Mouse (Mus musculus): ENCODE results near the gene Qser1. TPM values are rescaled to one million over a fixed set of nuclear protein-coding genes. Genes with fewer than 3 reads are reported as not detected.

Gene Qser1
- polyA plus RNA-seq, 1 experiment from 2014 or later, result 6.8 TPM

DNA sequence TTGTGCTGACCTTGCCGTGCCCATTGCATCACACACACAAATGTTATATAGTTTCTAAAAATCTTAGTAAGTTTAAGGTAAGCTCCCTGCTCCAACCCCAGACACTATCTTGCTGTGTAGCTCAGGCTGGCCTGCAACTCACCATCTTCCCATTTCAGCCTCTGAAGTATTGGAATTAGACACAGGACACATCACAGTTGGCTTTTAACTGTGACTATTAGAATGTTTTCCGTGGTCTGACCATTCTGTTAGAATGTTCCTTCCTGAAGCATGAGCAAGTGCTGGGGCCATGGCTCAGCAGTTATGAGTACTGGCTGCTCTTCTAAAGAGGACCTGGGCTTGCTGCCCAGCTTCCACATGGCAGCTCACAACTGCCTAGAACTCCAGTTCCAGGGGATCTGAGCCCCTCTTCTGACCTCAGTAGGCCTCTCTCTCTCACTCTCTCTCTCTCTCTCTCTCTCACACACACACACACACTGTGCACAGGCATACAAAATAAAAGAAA is 99.3 kb downstream of the Qser1 start:
- WGBS, result 90% methylated on average over 2 of the region's 2 CpGs
- H3K27me3 ChIP-seq, result no peaks in the 10 kb centered on the region
- no peaks in the 10 kb centered on the region for H3K9me3 ChIP-seq
- no peak overlapping the region for H3K4me3 ChIP-seq
- no peak for ATAC-seq (ENCODE audit: low FRiP score, low read depth)
- no peak overlapping the region for H3K9ac ChIP-seq
- H3K4me1 ChIP-seq (replicated peaks), result 0 out of 2 replicates have a peak, but pooled peaks cover 3% of the 10 kb centered on the region
- H3K27ac ChIP-seq (replicated peaks), result no peak overlapping the region
- no peak overlapping the region for H3K4me2 ChIP-seq
- no peaks in the 10 kb centered on the region for H3K36me3 ChIP-seq

- Histone ChIP-seq H3K4me2 (no peak within 1 kb of the TSS), H3K27ac (replicated peaks) (no peak within 1 kb of the TSS), H3K9me3 (no peaks in the 10 kb centered on the region), H3K36me3 (no peaks in the 10 kb centered on the region), H3K27me3 (no peaks in the 10 kb centered on the region), H3K4me3 (no peak within 1 kb of the TSS), H3K9ac (no peak within 1 kb of the TSS), H3K4me1 (replicated peaks) (peaks cover 5% of the 10 kb centered on the region)
- 91% methylated on average over 4 of the region's 4 CpGs for WGBS
- ATAC-seq (ENCODE audit: low FRiP score, low read depth), result no peak
These were observed 100.3 kb downstream of the Qser1 start, which contains the start of gene Pin1rt1 for GRCm38 (mm10) chr2:104716279-104716678. TSS of gene Pin1rt1 (minus strand) at chr2:104716379.

DNA sequence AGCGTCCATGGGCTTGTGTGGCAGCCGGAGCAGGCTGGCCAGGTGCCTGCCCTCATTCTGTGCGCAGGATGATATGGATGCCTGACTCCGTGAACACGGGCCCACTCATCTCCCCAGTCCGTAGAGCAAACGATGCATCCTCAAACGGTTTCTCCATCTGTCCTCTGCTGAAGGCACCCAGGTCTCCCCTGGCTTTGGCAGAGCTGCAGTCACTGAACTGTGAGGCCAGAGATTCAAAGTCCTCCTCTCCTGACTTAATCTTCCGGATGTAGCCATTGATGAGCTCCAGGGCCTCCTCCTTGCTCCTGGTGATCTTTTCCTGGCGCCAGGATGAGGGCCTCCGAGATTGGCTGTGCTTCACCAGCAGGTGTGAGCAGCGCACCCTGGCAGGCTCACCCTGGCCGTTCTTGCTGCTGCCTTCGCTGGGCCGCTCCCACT is 102.3 kb downstream of the Qser1 start:
- H3K9ac ChIP-seq, result no peak overlapping the region
- H3K27ac ChIP-seq (replicated peaks), result no peak overlapping the region
- H3K4me2 ChIP-seq, result no peak overlapping the region
- no peaks in the 10 kb centered on the region for H3K27me3 ChIP-seq
- no peak overlapping the region for H3K4me3 ChIP-seq
- H3K36me3 ChIP-seq, result no peaks in the 10 kb centered on the region
- WGBS, result 45% methylated on average over 15 of the region's 15 CpGs
- no peaks in the 10 kb centered on the region for H3K9me3 ChIP-seq
- peaks cover 22% of the 10 kb centered on the region for H3K4me1 ChIP-seq (replicated peaks)
- no peak for ATAC-seq (ENCODE audit: low FRiP score, low read depth)

DNA sequence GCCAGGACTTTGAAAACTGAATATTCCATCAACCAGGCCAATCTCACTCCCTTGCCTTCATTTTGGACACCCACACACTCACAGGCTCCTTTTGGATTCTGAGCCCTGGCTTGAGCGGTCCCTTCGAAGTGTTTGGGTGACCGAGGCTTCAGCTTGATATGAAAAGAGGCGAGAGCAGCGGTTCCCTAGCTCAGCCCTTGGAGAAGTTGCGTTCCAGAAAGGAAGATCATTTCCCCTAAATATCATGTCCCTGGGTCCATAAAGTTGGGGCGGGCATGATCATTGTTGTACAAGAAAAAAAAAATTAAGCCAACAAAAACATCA is 104.1 kb downstream of the Qser1 start:
- peak overlapping the region; percentile 85 for H3K4me2 ChIP-seq
- H3K4me3 ChIP-seq, result peak overlapping the region; percentile 89
- no peaks in the 10 kb centered on the region for H3K36me3 ChIP-seq
- H3K27me3 ChIP-seq, result no peaks in the 10 kb centered on the region
- peak overlapping the region; percentile 95 for H3K27ac ChIP-seq (replicated peaks)
- ATAC-seq (ENCODE audit: low FRiP score, low read depth), result no peak
- H3K9ac ChIP-seq, result peak overlapping the region; percentile 87
- H3K9me3 ChIP-seq, result no peaks in the 10 kb centered on the region
- H3K4me1 ChIP-seq (replicated peaks), result peaks cover 22% of the 10 kb centered on the region
- 1% methylated on average over 7 of the region's 7 CpGs for WGBS

GRCm38 (mm10) chr2:104711585-104712485 is 104.7 kb downstream of the Qser1 start, which contains the start of gene Tcp11l1:
TSS of gene Tcp11l1 (minus strand) at chr2:104712169.
- H3K4me3 ChIP-seq, result peak within 1 kb of the TSS; percentile 89
- ATAC-seq (ENCODE audit: low FRiP score, low read depth), result peak; percentile 96
- WGBS, result under 1% methylated on average over 82 of the region's 99 CpGs
- no peaks in the 10 kb centered on the region for H3K36me3 ChIP-seq
- H3K9ac ChIP-seq, result peak within 1 kb of the TSS; percentile 87
- H3K27me3 ChIP-seq, result no peaks in the 10 kb centered on the region
- peak within 1 kb of the TSS; percentile 95 for H3K27ac ChIP-seq (replicated peaks)
- peak within 1 kb of the TSS; percentile 85 for H3K4me2 ChIP-seq
- H3K4me1 ChIP-seq (replicated peaks), result peaks cover 22% of the 10 kb centered on the region
- no peaks in the 10 kb centered on the region for H3K9me3 ChIP-seq

GRCm38 (mm10) chr2:104710670-104711370 is 105.7 kb downstream of the Qser1 start:
- Histone ChIP-seq H3K27ac (replicated peaks) (peak overlapping the region; percentile 95), H3K27me3 (no peaks in the 10 kb centered on the region), H3K4me1 (replicated peaks) (peaks cover 22% of the 10 kb centered on the region), H3K9me3 (no peaks in the 10 kb centered on the region), H3K36me3 (0 out of 2 replicates have a peak, but pooled peaks cover 3% of the 10 kb centered on the region), H3K4me3 (peak overlapping the region; percentile 89), H3K4me2 (peak overlapping the region; percentile 85), H3K9ac (peak overlapping the region; percentile 87)
- no peak for ATAC-seq (ENCODE audit: low FRiP score, low read depth)
- WGBS, result 13% methylated on average over 6 of the region's 6 CpGs

DNA sequence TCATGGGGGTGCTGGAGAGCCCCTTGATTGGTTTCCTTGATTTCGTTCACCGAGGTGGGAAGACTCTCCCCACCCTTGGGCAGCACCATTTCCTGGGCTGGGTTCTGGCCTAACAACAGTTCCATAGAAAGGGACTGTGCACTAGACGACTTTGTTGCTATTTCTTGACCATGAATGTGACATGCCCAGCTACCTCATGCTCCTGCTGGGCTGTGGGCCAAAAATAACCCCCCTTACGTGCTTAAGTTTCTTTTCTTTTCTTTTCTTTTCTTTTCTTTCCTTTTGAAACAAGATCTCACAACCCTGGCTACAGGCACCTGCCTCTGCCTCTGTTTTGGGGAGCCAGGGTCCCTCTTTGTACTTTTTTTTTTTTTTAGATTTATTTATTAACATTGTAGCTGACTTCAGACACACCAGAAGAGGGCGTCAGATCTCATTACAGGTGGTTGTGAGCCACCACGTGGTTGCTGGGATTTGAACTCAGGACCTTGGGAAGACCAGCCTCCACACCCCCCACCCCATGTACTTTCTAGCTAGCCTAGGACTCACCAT is 106.7 kb downstream of the Qser1 start:
- no peak overlapping the region for H3K27ac ChIP-seq (replicated peaks)
- H3K9me3 ChIP-seq, result no peaks in the 10 kb centered on the region
- H3K4me2 ChIP-seq, result no peak overlapping the region
- peaks cover 22% of the 10 kb centered on the region for H3K4me1 ChIP-seq (replicated peaks)
- H3K27me3 ChIP-seq, result no peaks in the 10 kb centered on the region
- no peak overlapping the region for H3K4me3 ChIP-seq
- 61% methylated on average over 6 of the region's 6 CpGs for WGBS
- ATAC-seq (ENCODE audit: low FRiP score, low read depth), result no peak
- no peak overlapping the region for H3K9ac ChIP-seq
- peaks cover 3% of the 10 kb centered on the region; the same call in 1 of the 2 replicates for H3K36me3 ChIP-seq

Other genes starting within 250 kb of the Qser1 start
- gene Cstf3, start 226.2 kb downstream of the Qser1 start, polyA plus RNA-seq (2015; fragmentation: Nextera tagmentation; extraction: Ambion mirVana), result 77.6 and 84.5 TPM in 2 replicates
- gene Tcp11l1, start 104.6 kb downstream of the Qser1 start, polyA plus RNA-seq (2015; fragmentation: Nextera tagmentation; extraction: Ambion mirVana), result 59.3 and 61.5 TPM in 2 replicates
- 0.13 TPM in 1 of 2 replicates, not detected in the other for gene Pin1rt1, start 100.4 kb downstream of the Qser1 start, polyA plus RNA-seq (2015; fragmentation: Nextera tagmentation; extraction: Ambion mirVana)
- 1.2 and 1.6 TPM in 2 replicates for gene Depdc7, start 73.9 kb downstream of the Qser1 start, polyA plus RNA-seq (2015; fragmentation: Nextera tagmentation; extraction: Ambion mirVana)
- 0.64 and 0.69 TPM in 2 replicates for gene Prrg4, start 33.1 kb upstream of the Qser1 start, polyA plus RNA-seq (2015; fragmentation: Nextera tagmentation; extraction: Ambion mirVana)
- 4.5 and 7.9 TPM in 2 replicates for gene Ccdc73, start 51.0 kb upstream of the Qser1 start, polyA plus RNA-seq (2015; fragmentation: Nextera tagmentation; extraction: Ambion mirVana)
- 159 and 167 TPM in 2 replicates for gene Eif3m, start 200.3 kb upstream of the Qser1 start, polyA plus RNA-seq (2015; fragmentation: Nextera tagmentation; extraction: Ambion mirVana)

All from hindbrain, embryonic 15.5 days (tissue).